Mouse (Mus musculus): Measurements from ENCODE around the gene Adap1.

Adap1 gene

GRCm38 (mm10) chr5:139320424-139320823, 5.0 kb downstream of the Adap1 start:
- DNase-seq = no peak

- DNase-seq = peak; percentile 38
Measured at GRCm38 (mm10) chr5:139317751-139318504, 7.5 kb downstream of the Adap1 start.

- DNase-seq = no peak
Measured at GRCm38 (mm10) chr5:139316982-139317675, 8.3 kb downstream of the Adap1 start.

GRCm38 (mm10) chr5:139314941-139315642, 10.3 kb downstream of the Adap1 start:
- no peak for DNase-seq

- DNase-seq = no peak
Measured at GRCm38 (mm10) chr5:139313536-139313935, 11.9 kb downstream of the Adap1 start.

GRCm38 (mm10) chr5:139311822-139312221, 13.6 kb downstream of the Adap1 start:
- DNase-seq = no peak

- no peak for DNase-seq
Measured at GRCm38 (mm10) chr5:139310477-139310876, 14.9 kb downstream of the Adap1 start.

- no peak for DNase-seq
Measured at GRCm38 (mm10) chr5:139309946-139310345, 15.5 kb downstream of the Adap1 start.

GRCm38 (mm10) chr5:139303646-139304061, 21.8 kb downstream of the Adap1 start:
- DNase-seq = no peak

GRCm38 (mm10) chr5:139302101-139302500, 23.3 kb downstream of the Adap1 start:
- no peak for DNase-seq

GRCm38 (mm10) chr5:139297745-139298144, 27.7 kb downstream of the Adap1 start:
- DNase-seq = no peak

GRCm38 (mm10) chr5:139297092-139297491, 28.3 kb downstream of the Adap1 start:
- DNase-seq = no peak

GRCm38 (mm10) chr5:139294089-139294488, 31.3 kb downstream of the Adap1 start:
- DNase-seq = no peak

GRCm38 (mm10) chr5:139291811-139292560, 33.4 kb downstream of the Adap1 start:
- no peak for DNase-seq

- DNase-seq = no peak
Measured at GRCm38 (mm10) chr5:139290467-139291259, 34.8 kb downstream of the Adap1 start.

GRCm38 (mm10) chr5:139288591-139288990, 36.8 kb downstream of the Adap1 start:
- no peak for DNase-seq

GRCm38 (mm10) chr5:139287787-139288186, 37.6 kb downstream of the Adap1 start:
- DNase-seq = no peak

GRCm38 (mm10) chr5:139287099-139287498, 38.3 kb downstream of the Adap1 start:
- DNase-seq = no peak

- no peak for DNase-seq
Measured at GRCm38 (mm10) chr5:139286142-139286941, 39.1 kb downstream of the Adap1 start.

- no peak for DNase-seq
Measured at GRCm38 (mm10) chr5:139285383-139286067, 39.9 kb downstream of the Adap1 start.

All from right cerebral cortex, postnatal 4 days (tissue).